Mouse (Mus musculus) limb, embryonic 12.5 days (tissue): ENCODE results near the gene Fzr1. TPM values are rescaled to one million over a fixed set of nuclear protein-coding genes. Genes with fewer than 3 reads are reported as not detected.
A peak's percentile ranks its signal among the peaks of the same experiment; 100 is the strongest.

ENCODE experiments used
- ATAC-seq: fragments of 200-750 bp; cut with Nextera tagmentation; 2 replicates; pipeline ENCODE4 v1.8.0; 2017; ENCODE audit warnings: low read depth, moderate TSS enrichment; ENCODE audit not compliant: insufficient number of reproducible peaks, insufficient read depth, low FRiP score, low TSS enrichment
- H3K27ac ChIP-seq: fragments of 300-500 bp; sonication (generic); 2 replicates; pipeline ENCODE4 v1.5.1; 2016; ENCODE audit warnings: mild to moderate bottlenecking, moderate library complexity
- H3K27me3 ChIP-seq: fragments of 300-500 bp; sonication (generic); 2 replicates; pipeline ENCODE4 v1.6.1; 2016; ENCODE audit warnings: mild to moderate bottlenecking, moderate library complexity
- H3K36me3 ChIP-seq: fragments of 300-500 bp; sonication (generic); 2 replicates; pipeline ENCODE4 v1.6.1; 2016; ENCODE audit warnings: mild to moderate bottlenecking, moderate library complexity
- H3K4me1 ChIP-seq: fragments of 300-500 bp; sonication (generic); replicated peaks from 2 replicates; pipeline ENCODE4 v1.6.1; 2016
- H3K4me2 ChIP-seq: fragments of 300-500 bp; sonication (generic); 2 replicates; pipeline ENCODE4 v1.6.1; 2016; ENCODE audit warnings: mild to moderate bottlenecking, moderate library complexity
- H3K4me3 ChIP-seq: fragments of 300-500 bp; sonication (generic); replicated peaks from 2 replicates; pipeline ENCODE4 v1.5.1; 2016; ENCODE audit warnings: mild to moderate bottlenecking
- H3K9ac ChIP-seq: fragments of 300-500 bp; sonication (generic); replicated peaks from 2 replicates; pipeline ENCODE4 v1.6.1; 2016; ENCODE audit warnings: mild to moderate bottlenecking, moderate library complexity
- H3K9me3 ChIP-seq: fragments of 300-500 bp; sonication (generic); 2 replicates; pipeline ENCODE4 v1.6.1; 2016; ENCODE audit warnings: mild to moderate bottlenecking, moderate library complexity
- WGBS: fragments of 180-500 bp; shearing (Covaris S2); methylation state at CpG from one replicate; pipeline ENCODE4 v1.1.7; 2016; 5-methylcytosine and 5-hydroxymethylcytosine counted together
- polyA plus RNA-seq: library from polyadenylated mRNA; unstranded; fragments of >200 nt; fragmentation: Nextera tagmentation; extraction: Ambion mirVana; gene quantifications from 2 replicates; pipeline ENCODE4 v1.2.1, GENCODE M21; 2016

Fzr1 gene
- polyA plus RNA-seq, 1 experiment from 2014 or later: 137 TPM

DNA sequence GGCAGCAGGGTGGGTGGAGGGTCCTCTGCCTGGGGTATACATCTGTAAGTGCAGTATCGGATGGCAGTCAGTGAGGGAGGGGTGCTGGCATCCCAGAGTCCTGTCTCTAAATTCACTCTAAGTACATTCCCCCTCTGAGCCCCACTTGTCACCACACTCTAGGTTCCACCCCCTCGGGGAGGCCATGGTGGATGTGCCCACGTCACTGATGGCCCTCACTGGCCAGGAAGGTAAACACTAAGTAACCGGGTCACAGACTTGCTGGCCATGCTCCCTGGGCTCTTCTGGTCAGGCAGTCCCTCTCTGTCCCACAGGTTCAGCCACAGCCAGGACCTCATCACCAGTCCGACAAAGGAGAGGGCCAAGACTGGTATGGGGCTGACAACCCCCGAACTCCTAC is 43.9 kb upstream of the Fzr1 start:
- Histone ChIP-seq H3K27ac (no peak overlapping the region), H3K36me3 (peaks cover 14% of the 10 kb centered on the region), H3K4me3 (no peak overlapping the region), H3K9ac (0 out of 2 replicates have a peak overlapping the region, but pooled peaks have one; percentile 44), H3K27me3 (peaks cover 55% of the 10 kb centered on the region), H3K4me2 (no peak overlapping the region), H3K4me1 (peaks cover 55% of the 10 kb centered on the region), H3K9me3 (no peaks in the 10 kb centered on the region)
- ATAC-seq: no peak
- WGBS: 78% methylated on average over 6 of the region's 6 CpGs

GRCm38 (mm10) chr10:81421797-81422100 is 43.4 kb upstream of the Fzr1 start:
- Histone ChIP-seq H3K9ac (0 out of 2 replicates have a peak overlapping the region, but pooled peaks have one; percentile 44), H3K27ac (no peak overlapping the region), H3K9me3 (no peaks in the 10 kb centered on the region), H3K4me1 (peaks cover 55% of the 10 kb centered on the region), H3K36me3 (peaks cover 14% of the 10 kb centered on the region), H3K4me3 (no peak overlapping the region), H3K4me2 (no peak overlapping the region), H3K27me3 (peaks cover 50% of the 10 kb centered on the region)
- WGBS: 85% methylated on average over 5 of the region's 5 CpGs
- no peak for ATAC-seq

DNA sequence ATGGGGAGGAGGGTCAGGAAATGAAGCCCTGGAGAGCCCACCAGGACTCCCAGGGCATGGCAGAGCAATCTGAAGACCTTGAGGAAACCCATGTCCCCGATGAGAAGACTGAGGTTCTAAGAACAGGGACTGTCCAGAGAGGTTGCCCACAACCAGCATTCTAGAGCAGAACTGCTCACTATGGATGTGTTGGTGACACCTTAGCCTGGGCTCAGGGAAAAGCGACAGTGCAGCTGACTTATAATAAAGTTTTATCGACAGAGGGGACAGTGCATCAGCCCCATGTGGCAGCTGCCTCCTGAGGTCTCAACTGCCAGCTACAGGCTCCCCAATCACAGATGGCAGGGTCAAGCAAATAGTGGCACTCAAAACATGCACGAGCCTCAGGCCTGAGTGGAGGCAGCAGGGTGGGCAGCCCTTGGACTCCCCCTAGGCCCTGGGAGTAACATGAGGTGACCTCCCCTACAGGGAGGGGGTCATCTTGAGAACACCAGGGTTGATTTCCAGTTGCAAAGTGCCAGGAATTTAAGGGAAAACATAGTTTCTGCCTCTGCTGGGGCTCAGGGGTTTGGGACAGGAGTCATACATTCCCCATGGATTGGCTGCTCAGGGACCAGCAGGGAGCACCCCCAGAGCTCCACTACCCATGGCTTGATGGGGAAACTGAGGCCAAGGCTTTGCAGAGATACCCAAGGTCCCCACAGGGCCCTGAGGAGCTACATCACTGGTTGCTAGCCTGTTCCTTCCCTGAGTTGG is 42.9 kb upstream of the Fzr1 start:
- 0 out of 2 replicates have a peak overlapping the region, but pooled peaks have one; percentile 44 for H3K9ac ChIP-seq
- H3K4me2 ChIP-seq: no peak overlapping the region
- peaks cover 45% of the 10 kb centered on the region for H3K27me3 ChIP-seq
- H3K9me3 ChIP-seq: no peaks in the 10 kb centered on the region
- WGBS: 79% methylated on average over 4 of the region's 4 CpGs
- H3K4me1 ChIP-seq: peaks cover 55% of the 10 kb centered on the region
- no peak for ATAC-seq
- no peak overlapping the region for H3K27ac ChIP-seq
- H3K36me3 ChIP-seq: peaks cover 14% of the 10 kb centered on the region
- no peak overlapping the region for H3K4me3 ChIP-seq

GRCm38 (mm10) chr10:81420191-81420767 is 42.0 kb upstream of the Fzr1 start:
- WGBS: 84% methylated on average over 40 of the region's 40 CpGs
- peaks cover 36% of the 10 kb centered on the region for H3K27me3 ChIP-seq
- no peak overlapping the region for H3K4me2 ChIP-seq
- peak overlapping the region; percentile 2; the same call in 1 of the 2 replicates for H3K4me3 ChIP-seq
- peaks cover 14% of the 10 kb centered on the region for H3K36me3 ChIP-seq
- H3K4me1 ChIP-seq: peaks cover 55% of the 10 kb centered on the region
- H3K9me3 ChIP-seq: no peaks in the 10 kb centered on the region
- ATAC-seq: no peak
- H3K27ac ChIP-seq: no peak overlapping the region
- no peak overlapping the region for H3K9ac ChIP-seq

GRCm38 (mm10) chr10:81419111-81419928 is 41.0 kb upstream of the Fzr1 start:
- 89% methylated on average over 10 of the region's 10 CpGs for WGBS
- ATAC-seq: no peak
- no peak overlapping the region for H3K4me3 ChIP-seq
- no peak overlapping the region for H3K27ac ChIP-seq
- no peak overlapping the region for H3K9ac ChIP-seq
- peaks cover 14% of the 10 kb centered on the region for H3K36me3 ChIP-seq
- no peak overlapping the region for H3K4me2 ChIP-seq
- H3K4me1 ChIP-seq: peaks cover 55% of the 10 kb centered on the region
- H3K27me3 ChIP-seq: peaks cover 26% of the 10 kb centered on the region
- no peaks in the 10 kb centered on the region for H3K9me3 ChIP-seq

DNA sequence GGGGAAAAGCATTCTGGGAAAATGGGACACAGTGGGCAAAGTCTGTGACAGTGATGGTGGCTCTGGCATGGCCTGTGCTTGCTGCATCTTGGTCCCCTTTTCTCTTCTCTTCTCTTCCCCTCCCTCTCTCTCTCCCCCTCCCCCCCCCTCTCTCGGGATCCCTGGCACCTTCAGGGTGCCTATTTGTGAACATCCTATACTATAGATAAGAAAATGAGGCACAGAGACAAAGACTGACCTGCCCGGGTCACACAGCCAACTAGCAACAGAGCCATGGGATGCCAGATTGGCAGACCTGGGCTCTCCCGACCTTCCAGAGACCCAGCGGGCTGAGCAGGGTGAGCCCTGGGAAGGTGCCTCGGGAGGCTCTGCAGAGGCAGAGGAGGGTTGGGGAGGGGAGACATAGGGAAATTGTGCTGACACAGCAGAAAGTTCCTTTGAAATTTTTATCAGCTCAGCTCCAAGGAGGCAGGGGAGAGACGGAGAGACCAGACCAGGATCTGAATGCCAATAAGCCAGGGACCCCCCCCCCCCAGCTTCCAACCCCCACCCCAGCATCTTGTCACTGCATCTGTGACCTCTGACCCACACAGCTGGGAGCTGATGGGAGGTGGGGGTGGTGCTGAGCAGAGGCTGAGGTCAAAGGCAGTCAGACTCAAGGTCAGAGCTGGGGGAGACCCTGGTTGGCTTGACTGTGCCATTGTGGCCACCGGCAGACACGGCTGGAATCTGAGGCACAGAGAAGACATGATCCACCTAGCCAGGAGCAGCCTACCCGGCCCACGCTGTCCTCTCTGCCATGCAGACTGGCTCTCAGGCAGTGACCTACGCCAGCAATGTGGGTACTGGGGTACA is 40.1 kb upstream of the Fzr1 start:
- Histone ChIP-seq H3K27ac (no peak overlapping the region), H3K36me3 (peaks cover 14% of the 10 kb centered on the region), H3K4me1 (peaks cover 58% of the 10 kb centered on the region), H3K4me3 (no peak overlapping the region), H3K4me2 (no peak overlapping the region), H3K27me3 (peaks cover 17% of the 10 kb centered on the region), H3K9me3 (no peaks in the 10 kb centered on the region), H3K9ac (no peak overlapping the region)
- no peak for ATAC-seq
- WGBS: 54% methylated on average over 11 of the region's 11 CpGs

GRCm38 (mm10) chr10:81417227-81418215 is 39.2 kb upstream of the Fzr1 start:
- Histone ChIP-seq H3K36me3 (peaks cover 14% of the 10 kb centered on the region), H3K4me1 (peaks cover 66% of the 10 kb centered on the region), H3K9ac (peak overlapping the region; percentile 55), H3K27ac (peak overlapping the region; percentile 86), H3K4me3 (peak overlapping the region; percentile 41), H3K4me2 (peak overlapping the region; percentile 80), H3K9me3 (no peaks in the 10 kb centered on the region), H3K27me3 (0 out of 2 replicates have a peak, but pooled peaks cover 14% of the 10 kb centered on the region)
- WGBS: 42% methylated on average over 12 of the region's 12 CpGs
- ATAC-seq: no peak

DNA sequence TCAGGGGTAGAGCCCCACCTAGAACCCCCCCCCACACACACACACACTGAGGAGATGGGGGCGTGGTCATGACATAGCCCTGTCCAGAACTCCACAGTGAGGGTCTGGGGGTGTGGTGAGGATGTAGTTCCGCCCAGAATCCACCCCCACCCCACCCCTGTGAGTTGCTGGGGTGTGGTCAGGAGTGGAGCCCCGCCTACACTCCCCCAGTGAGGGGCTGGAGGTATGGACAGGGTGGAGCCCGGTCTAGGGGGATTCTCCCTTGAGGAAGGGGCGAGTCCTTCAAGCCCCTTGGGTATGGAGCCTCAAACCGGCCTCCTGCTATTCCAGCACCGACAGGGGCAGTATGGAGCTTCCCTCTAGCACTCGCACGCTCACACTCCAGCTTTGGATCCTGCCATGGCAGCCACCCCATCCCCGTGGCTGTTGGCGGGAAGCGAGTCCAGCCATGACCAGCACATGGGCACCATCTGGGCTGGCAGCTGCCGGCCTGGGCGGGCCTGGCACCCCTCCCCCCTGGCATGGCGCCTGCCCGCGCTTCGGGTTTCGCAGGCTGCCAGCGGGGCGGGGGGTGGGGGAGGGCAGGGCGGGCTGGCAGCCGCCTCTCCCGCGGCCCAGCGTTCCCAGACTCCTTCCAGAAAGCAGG is 38.4 kb upstream of the Fzr1 start:
- H3K4me1 ChIP-seq: peaks cover 74% of the 10 kb centered on the region
- 1% methylated on average over 25 of the region's 26 CpGs for WGBS
- peaks cover 16% of the 10 kb centered on the region for H3K36me3 ChIP-seq
- ATAC-seq: peak; percentile 43
- H3K27me3 ChIP-seq: 0 out of 2 replicates have a peak, but pooled peaks cover 8% of the 10 kb centered on the region
- no peaks in the 10 kb centered on the region for H3K9me3 ChIP-seq
- H3K27ac ChIP-seq: peak overlapping the region; percentile 86
- H3K9ac ChIP-seq: peak overlapping the region; percentile 55
- H3K4me2 ChIP-seq: peak overlapping the region; percentile 80
- peak overlapping the region; percentile 41 for H3K4me3 ChIP-seq

- no peak for ATAC-seq
- H3K4me1 ChIP-seq: peaks cover 83% of the 10 kb centered on the region
- H3K27ac ChIP-seq: peak overlapping the region; percentile 86
- 73% methylated on average over 17 of the region's 17 CpGs for WGBS
- no peak overlapping the region for H3K9ac ChIP-seq
- H3K4me3 ChIP-seq: no peak overlapping the region
- H3K9me3 ChIP-seq: no peaks in the 10 kb centered on the region
- H3K27me3 ChIP-seq: 0 out of 2 replicates have a peak, but pooled peaks cover 2% of the 10 kb centered on the region
- no peak overlapping the region for H3K4me2 ChIP-seq
- H3K36me3 ChIP-seq: peaks cover 22% of the 10 kb centered on the region
These were observed 37.4 kb upstream of the Fzr1 start for GRCm38 (mm10) chr10:81415549-81416310.
